Mouse (Mus musculus) retina, embryonic 14.5 days (tissue): ENCODE data around the gene Msto1.
"Not testable (repeated sequence)": the region's sequence is repeated elsewhere in the genome, so short reads cannot be mapped to it uniquely, and the experiment has no call there.

Experiments used
- DNase-seq: peaks from one replicate; pipeline ENCODE4 v3.0.0-alpha.2; 2015; ENCODE audit warnings: low spot score

Msto1 gene

DNA sequence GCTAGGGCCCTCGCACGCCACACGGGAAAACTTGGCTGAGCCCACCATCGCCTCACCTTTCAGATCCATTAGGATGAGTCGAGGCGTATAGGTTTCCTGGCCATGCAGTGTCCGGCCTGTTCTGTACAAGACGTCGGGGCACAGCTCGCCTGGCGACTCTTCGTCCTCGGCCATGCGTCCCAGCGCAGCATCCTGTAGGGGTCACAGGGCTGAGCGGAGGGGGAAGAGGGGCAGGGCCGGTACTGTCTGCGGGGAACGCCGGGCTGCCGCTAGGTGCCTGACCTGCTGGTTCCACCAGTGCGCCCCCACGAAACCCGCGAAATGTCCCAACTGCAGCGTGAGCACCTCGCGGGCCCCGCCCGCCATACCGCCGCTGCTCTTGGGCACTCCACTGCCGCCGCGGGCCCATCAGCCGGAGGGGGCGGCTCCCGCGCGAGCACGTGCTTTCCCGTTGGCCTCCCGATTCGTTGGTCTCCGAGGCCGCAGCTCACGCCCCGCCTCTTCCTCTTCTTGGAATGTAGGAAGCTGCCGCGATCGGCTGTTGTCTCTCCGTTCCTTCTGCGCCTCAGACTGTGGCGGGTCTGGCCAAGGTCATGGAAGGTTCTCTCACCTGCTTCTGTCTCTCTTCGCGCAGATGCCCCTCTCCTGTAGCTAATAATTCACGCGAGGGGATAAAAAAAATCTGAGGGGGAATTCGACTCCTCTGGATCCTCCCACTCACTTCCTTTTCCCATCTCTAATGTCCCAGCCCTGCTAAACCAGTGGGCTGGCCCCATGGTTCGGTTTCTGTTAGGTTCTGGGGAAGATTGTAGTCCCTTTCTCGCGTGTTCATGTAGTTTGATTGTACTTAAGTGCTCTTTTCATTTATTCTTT is at the start of gene Msto1:
Gene Msto1 (minus strand): TSS at position 489 of the 873 bp plus-strand sequence.
- DNase-seq: peak; percentile 93

DNA sequence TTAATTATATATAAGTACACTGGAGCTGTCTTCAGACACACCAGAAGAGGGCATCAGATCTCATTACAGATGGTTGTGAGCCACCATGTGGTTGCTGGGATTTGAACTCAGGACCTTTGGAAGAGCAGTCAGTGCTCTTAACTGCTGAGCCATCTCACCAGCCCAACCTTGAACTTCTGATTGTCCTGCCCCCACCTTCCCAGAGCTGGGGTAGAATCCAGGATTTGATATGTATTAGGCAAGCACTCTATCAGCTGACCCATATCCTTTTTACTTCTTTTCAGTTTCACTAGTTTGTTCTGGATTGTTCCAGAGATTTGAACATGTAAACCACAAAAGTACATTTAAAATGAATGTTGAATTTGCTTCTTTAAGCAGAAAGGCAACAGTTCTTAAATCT is 49.4 kb upstream of the Msto1 start:
- DNase-seq: not testable (repeated sequence)

DNA sequence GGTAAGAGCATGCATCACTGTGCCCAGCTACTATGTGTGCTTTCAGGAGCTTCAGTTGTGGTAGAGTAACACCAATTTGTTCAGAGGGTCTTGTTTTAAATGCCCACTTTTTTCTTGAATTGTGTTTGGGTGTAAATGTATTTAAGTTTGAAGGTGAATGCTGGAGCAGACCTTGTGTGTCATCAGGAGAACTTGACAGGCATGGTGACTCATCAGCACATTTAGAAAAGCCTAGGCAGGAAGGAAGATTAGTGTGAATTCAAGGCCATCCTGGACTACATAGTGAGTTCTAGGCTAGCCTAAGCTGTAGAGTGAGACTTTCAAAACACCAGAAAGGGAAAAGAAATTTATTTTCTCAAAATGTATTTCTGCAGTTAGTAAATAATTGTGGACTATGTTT is 39.9 kb upstream of the Msto1 start:
- no peak for DNase-seq

DNA sequence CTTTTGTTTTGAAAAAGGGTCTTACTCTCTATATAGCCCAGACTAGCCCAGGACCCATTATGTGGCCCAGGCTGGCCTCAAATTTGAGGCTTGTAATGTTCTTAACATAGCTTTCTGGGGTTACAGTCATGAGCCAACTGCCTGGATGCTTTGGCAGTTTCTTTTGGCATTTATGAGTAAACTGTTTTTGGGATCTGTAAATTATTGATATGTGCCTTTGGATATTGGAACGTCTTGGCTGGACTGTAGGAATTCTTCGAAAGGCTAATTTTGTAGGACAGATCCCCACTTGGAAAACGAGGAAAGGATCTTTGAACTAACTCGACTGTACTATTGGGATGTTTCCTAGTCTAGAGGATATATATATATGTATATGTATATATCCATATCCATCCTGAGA is 39.4 kb upstream of the Msto1 start:
- no peak for DNase-seq

DNA sequence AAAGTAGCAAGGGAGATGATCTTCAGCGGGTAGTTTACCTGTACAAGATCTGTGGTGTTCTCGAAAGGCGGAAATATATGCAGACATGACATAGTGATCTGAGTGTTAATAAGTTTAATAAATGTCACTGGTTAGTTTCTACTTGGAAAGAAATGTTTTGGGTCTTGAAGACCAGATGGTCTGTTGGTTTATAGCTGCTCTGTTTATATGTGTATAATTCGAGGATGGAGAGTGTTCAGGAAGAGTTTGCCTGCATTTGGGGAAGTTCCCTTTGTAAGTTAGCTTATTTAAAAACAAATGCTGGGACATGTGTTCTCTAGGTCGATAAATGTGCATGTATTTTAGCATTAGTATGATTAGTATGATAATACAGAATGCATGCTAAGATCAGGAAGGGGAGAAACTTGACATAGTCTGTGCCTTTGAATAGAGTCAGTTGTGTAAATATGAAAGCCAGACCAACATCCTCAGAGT is 37.6 kb upstream of the Msto1 start:
- no peak for DNase-seq

DNA sequence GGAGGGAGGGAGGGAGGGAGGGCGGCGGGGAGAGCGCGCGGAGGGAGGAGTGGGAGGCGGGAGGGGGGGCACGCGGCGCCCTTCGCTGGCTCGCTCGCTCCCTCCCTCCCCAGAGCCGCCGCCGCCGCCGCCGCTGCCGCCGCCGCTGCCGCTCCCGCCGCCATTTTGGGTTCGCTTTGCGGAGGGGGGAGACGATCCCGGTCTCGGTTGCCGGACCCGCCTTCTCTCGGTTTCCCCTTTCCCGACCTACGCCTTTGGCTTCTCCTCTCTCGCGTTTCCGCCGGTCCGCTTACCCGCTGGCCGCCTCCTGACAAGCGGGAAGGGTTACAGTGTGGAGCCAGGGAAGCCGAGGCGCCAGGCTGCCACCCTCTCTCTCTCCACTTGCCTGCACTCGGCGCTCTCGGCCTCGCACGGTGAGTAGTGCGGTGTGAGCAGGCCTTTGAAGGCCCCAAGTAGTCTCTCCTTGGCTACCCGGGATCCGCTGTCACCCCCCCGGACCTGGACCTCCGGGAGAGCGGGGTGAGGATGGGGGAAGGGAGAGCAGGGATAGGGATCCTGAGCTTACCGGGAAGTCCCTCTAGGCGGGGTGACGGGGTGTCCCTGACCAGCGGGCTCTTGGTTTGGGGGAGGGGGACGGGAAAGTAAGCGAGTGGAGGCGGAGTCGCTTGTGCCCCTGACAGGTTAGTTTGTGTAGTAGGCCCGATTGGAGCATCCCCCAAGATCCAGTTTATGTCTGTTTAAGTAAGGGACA is 37.0 kb upstream of the Msto1 start, which contains the start of the genes Ash1l and Dap3:
Gene Ash1l (plus strand): TSS at position 47 of the 751 bp plus-strand sequence.
Gene Dap3 (minus strand): TSS at position 606 of the 751 bp plus-strand sequence.
- no peak for DNase-seq

DNA sequence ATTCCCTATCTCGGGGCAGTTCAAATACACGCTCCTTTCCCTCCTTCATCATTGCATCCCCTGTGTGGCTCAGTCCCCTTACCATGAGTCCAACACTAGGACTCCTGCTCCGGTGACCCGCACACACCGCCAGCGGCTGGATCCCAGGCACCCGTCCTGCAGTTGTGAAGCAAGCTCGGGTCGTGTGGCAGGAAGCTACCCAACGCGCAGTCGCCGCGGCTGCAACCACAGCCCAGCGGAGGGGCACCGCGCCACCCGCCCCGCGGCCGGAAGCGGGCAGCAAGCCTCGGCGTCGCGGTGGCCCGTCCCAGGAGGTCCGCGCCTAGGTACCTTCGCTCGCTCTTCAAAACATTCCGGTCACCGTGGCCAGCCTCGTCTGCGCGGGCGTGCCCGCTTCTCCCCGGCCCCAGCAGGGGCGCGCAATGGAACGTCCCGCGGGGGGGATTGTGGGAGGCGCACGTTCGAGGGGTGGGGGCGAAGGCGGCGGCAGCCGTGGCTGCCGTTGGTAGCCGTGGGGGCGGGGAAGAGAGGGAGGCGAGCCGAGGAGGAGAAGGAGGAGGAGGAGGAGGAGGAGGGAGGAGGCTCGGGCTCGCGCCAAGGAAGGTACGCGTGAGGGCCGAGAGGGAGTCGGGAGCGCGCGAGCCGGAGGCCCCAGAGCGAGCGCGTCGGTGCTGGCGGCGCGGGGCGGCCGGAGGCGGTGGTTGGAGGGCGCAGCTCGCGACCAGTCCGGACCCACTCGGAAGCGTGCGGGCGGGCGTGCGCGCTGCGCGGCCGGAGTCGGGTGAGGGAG is 36.2 kb upstream of the Msto1 start:
- peak; percentile 87 for DNase-seq

DNA sequence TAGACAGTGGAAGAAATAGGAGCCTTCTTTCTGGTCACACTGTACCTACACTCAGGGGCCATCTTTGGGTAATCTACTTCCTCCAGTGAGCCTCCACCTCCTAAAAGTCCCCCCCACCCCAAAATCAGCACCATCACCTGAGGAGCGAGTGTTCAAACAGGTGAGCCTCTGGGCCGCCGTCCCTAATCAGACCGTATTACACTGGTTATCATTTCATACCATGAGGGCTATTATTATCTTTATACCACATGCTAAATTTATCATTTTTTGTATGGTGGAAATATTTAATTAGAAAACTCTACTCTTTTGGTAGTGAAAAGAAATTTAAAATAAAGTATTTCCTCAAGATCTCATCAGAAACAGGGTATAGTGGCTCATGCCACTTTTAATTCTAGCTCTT is 30.3 kb upstream of the Msto1 start:
- no peak for DNase-seq

DNA sequence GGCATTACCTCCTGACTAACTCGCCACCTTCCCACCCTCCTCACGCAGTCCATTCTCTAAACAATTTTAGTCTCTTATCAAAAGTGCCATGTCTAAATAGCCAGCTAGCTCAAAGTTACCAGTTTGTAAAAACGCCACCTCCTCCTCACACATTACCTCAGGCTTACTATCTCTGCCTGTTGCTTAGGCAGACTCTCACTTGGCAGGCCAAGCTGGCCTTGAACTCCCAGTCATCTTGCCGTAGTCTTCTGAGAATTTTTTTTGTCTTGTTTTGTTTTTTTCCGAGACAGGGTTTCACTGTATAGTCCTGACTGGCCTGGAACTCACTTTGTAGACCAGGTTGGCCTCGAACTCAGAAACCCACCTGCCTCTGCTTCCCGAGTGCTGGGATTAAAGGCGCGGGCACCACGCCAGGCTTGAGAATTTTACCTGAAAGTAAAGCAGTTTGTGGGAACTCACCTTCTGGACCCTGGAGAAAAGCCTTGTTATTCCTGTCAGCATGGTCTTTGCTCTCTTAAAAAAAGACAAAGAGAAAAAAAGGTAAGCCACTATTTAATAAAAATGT is 28.6 kb upstream of the Msto1 start:
- DNase-seq: no peak

DNA sequence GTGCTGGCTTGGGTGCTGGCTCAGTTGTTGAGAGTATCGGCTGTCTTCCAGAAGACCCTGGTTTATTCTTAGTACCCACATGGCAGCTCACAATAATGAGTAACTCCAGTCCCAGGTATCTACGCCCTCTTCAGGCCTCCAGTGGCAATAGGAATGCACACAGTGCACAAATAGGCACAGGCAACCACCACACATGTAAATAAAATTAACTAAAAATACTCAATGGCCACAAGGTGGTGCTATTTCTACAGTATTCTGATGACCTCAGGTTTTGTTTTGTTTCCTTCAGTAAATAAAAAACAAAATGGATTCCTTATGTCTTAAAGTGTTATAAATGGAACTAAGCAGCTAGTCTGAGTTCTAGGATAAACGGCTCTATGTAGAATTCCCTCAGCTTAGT is 25.9 kb upstream of the Msto1 start:
- DNase-seq: peak; percentile 90

DNA sequence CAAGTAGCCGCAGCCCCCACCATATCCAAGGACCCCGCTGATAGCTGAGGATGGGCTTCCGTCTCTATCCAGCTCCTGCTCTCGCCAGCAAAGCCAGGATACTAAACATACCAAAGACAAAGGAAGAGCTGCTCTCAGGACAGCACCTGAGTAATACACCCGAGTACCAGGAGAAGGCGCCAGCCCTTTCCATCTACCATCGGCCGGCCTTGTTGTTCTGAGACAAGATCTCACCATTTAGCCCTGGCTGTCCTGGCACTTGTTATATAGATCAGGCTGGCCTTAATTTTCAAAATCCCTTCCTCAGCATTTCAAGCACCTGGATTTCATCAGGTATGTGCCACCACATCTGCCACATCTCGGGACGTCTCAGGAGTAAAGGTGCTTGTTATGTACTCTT is 25.3 kb upstream of the Msto1 start:
- DNase-seq: no peak

DNA sequence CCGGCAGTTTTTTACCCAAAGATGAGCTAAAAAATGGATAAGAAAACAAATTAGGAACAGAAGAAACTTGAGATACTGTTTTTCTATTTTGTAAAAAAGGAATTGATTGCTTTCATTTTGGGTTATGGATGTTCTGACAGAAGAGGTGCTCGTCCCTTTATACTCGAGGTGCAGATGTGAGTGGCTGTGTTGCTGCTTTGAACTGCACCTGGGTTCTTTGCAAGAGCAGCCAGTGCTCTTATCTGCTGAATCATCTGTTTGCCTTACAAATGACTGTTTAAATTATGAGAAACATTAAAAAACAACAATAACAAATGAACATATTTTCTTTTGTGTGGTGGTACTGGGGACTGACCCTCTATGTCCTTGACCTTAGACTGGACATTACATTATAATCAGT is 15.7 kb upstream of the Msto1 start:
- no peak for DNase-seq

DNA sequence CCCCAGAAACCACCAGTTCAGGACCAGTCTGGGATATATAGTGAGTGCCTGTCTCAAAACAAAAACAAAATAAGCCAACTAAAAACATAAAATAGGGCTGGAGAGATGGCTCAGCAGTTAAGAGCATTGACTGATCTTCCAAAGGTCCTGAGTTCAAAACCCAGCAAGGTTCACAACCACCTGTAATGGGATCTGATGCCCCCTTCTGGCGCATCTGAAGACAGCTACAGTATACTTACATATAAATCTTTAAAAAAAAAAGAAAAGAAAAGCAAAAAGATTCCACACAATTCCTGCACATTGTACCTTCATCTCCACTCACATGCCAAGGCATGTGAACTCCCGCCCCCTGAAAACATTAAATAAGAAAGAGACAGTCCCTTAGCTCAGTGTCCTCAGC is 11.9 kb upstream of the Msto1 start:
- DNase-seq: no peak

DNA sequence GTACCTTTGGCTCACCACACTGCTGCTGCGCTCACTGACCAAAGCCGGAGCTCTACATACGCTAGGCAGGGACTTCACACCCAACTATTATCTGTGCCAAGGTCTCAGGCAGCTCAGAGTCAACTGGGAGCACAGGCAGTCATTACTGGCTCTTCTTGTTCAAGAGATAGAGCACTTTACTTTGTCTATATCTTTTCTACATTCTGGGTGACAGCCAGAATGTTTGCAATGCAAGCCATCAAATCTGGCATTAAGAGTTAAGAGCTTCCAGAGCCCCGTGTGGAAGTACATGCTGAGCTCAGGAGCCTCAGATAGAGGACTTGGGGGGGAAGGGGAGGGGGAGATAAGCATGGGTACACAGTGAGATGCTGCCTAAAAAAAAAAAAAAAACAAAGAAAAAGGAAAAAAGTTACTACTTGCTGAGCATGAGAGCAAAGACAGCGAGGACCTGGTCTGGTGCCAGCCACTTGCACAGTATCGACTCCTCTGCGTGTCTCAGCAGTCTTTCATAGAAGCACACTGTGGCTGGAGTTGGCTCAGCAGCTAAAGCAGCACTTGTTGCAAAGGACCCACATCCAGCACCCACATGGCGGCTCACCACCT is 10.3 kb upstream of the Msto1 start:
- DNase-seq: no peak

DNA sequence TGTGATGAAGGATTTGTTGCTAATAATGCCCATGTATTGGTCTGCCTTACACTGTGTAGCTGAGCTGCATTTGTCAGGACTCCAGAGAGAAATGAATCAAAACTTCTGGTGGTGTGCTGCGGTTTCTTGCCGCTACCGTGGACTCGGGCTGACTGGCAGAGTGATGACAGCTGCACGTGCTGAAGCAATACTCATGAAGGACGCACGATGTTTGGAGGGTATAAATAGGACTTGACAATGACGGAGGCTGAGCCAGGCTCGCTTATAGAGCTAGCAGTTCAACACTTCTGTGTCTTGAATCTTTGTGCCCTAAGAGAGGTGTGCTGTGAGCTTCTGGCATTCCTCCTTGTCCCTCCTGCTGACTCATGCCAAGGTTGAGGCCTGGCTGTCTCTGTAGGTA is 7.6 kb upstream of the Msto1 start:
- DNase-seq: peak; percentile 7

DNA sequence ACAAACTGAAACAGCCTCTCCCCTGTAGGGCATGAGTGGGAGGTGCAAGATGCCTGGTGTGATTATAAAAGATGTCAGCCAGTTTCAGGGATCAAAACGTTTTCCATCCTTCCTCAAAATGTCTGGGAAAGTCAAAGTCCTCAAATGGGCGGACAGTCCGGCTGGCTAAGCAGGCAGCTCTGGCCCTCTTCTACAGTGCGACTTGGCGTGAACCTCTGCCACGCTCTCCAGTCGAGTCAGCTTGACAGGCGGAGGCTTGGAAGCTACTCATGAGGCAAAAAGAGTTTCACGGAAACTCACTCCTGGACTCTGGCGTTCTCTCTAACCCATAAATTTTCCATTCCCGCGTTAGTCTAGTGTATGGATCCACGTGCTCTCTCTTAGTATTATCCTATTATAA is 5.2 kb upstream of the Msto1 start:
- DNase-seq: no peak

DNA sequence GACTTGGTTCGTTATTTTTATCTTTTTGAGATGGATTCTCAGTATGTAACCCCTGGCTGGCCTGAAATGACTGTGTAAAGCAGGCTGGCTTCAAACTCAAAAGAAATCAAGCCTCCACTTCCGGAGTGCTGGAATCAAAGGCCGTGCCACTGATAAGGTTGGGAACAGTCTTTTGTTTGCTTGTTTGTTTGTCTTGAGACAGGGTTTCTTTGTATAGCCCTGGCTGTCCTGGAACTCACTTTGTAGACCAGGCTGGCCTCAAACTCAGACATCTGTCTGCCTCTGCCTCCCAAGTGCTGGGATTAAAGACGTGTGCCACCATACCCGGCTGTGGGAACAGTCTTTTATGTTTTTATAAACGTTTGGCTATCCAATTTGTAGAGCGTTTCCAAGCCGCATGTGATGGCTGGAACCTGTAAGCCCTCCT is 598 bp upstream of the Msto1 start:
- no peak for DNase-seq

DNA sequence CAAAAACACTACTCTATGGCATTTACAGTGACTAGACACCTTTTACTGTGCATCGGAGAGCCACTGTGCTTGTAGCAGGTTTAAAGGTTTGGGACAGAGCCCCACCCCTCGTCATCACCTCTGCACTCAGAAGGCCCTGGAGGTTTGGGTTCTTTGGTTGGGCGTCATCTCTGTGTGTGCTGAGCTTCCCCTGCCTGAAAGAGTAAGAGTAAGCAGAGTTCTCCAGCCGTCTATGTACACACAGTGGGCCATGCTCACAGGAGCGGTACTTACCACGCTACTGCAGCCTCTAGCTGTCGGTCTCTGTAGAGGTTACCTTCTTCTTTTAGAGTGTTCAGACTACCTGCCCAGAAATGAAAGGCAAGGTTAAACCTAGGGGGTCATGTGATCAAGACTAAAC is 1.2 kb downstream of the Msto1 start:
- DNase-seq: no peak

DNA sequence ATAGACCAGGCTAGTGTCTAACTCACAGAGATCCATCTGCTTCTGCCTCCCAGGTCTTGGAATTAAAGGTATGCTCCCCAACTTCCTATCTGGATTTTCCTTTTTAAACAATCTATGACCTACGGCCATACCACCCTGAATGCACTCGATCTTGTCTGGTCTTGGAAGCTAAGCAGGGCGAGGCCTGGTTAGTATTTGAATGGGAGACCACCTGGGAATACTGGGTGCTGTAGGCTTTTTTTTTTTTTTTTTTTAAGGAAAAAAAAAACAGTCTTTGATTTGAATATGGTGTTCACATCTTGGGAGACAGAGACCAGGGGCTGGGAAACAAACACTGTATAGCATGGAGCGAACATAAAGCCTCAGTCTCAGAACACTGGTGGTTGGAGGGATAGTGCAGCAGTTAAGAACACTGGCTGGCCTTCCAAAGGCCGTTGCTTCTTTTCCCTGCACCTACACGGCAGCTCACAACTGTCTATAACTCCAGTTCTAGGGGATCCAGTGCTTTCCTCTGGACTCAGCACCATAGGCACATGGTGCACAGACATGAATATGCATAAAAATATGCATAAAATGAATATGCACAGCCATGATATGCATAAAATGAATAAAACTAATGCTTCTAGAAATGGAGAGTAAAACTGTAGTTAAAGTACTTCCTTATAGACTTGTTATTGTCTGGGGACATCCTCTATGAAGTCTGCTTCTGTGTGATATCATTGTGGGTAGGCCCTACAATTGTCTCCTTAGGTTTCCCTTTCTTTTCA is 7.2 kb downstream of the Msto1 start:
- no peak for DNase-seq

DNA sequence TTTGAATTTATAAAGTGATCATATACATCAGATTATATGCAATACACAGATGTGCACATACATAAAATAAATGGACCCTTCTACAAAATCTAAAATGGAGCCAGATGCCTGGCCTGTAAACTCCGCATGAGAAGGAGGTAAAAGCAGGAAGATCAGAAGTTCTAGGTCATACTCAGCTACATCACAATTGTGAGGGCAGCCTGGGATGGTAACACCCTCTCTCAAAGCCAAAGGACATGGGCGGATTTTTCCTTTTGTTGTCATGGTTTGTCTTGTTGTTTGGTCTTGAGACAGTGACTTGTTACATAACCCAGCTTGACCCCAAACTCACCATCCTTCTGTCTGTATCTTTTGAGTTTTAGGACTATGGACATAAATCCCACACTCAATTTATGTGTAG is 8.1 kb downstream of the Msto1 start:
- no peak for DNase-seq

DNA sequence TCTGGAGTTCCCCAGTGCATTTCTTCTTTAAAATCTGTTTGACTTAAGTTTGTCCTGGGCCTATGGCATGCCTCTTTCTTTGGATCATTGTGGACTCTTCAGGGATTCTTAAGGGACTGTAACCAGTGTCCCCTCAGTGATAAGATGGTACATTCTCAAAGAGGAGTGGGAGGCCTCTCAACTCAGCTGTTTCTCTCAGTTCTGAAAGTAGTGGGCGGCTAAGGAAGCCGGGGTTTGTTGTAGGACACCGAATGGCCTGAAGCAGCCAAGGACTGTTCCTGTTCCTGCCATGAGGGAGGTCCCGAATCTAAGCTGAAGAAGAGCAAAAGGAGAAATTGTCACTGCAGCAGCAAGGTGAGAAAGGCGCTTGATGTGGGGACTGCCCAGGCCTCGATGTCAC is 8.6 kb downstream of the Msto1 start:
- DNase-seq: no peak
